Mouse (Mus musculus): Measurements from ENCODE around the gene Elmo1.

- no peak for TF ChIP-seq GATA1 (IDR thresholded peaks at IDR 0.05; ENCODE audit: low read length)
- TF ChIP-seq TAL1 (IDR thresholded peaks at IDR 0.05; ENCODE audit: low read length): no peak
Observed at GRCm38 (mm10) chr13:20517702-20518101, 427.3 kb downstream of the Elmo1 start.
